Mouse (Mus musculus) lung, postnatal 14 days (tissue): ENCODE results near the gene Zic4.

Source experiments
- DNase-seq: peaks from one replicate; pipeline ENCODE4 v3.0.0; 2021

Gene Zic4

GRCm38 (mm10) chr9:91405753-91406178 is 43.6 kb downstream of the Zic4 start:
- DNase-seq = no peak

- no peak for DNase-seq
Observed at GRCm38 (mm10) chr9:91406258-91406763, 44.1 kb downstream of the Zic4 start.

GRCm38 (mm10) chr9:91409771-91410170 is 47.6 kb downstream of the Zic4 start:
- DNase-seq = no peak

- DNase-seq = no peak
Observed at GRCm38 (mm10) chr9:91414007-91414661, 51.9 kb downstream of the Zic4 start.

- no peak for DNase-seq
Observed at GRCm38 (mm10) chr9:91420441-91420840, 58.2 kb downstream of the Zic4 start.
